Mouse (Mus musculus): ENCODE results near the gene Slc8a2.

DNA sequence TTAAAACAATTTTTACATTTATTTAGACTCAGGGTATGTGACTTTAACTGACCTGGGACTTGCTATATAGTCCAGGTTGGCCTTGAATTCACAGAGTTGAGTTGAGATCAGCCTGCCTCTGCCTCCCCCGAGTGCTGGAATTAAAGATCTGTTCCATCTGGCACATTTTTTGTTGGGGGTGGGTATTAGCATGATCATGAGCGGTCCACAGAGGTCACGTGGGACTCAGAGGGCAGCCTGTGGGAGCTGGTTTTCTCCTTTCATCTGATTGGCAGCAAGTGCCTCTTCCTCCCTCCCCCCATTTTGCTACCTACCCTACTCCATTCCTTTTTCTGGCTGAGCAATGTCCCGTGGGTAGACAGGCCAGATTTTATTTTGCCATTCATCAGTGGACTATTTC, 49.0 kb upstream of the Slc8a2 start:
- TF ChIP-seq CTCF (IDR thresholded peaks at IDR 0.05; ENCODE audit: borderline replicate concordance, control insufficient read depth, extremely low read depth, insufficient read depth, low read length, poor library complexity), result no peak
- no peak for TF ChIP-seq POLR2A (IDR thresholded peaks at IDR 0.05; ENCODE audit: control insufficient read depth, extremely low read depth, insufficient read depth, low read length, poor library complexity)

Measured in thymus, adult 2 months (tissue).